28 mouse cellular contexts compared by ENCODE assay signal in the genomic region with DNA sequence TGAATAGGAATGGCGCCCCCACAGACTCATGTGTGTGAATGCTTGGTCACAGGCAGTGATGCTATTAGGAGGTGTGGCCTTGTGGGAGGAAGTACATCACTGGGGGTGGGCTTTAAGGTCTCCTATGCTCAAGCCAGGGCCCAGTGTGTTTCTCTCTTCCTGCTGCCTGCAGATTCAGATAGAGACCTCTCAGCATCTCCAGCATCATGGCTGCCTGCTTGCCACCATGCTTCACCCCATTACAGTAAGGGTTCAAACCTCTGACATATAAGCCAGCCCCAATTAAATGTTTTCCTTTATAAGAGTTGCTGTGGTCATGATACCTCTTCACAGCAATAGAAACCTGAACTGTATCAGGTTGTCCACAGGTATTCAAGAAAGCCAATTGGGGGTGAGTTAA. TPM values are rescaled to one million over a fixed set of nuclear protein-coding genes. Genes with fewer than 3 reads are reported as not detected.
DNase-seq lines count a peak whose midpoint lies in the region; ATAC-seq and TF ChIP-seq lines count a peak whose summit lies in the region.
"Had no signal": no experiment of that assay in that cellular context is flagged by ENCODE, and none has a peak within 500 bp of the region (broad histone marks: within the 10 kb centered on the region; RNA-seq: fewer than 3 reads in every experiment).

No protein-coding gene starts in this region.

- H3K4me2 ChIP-seq in midbrain, embryonic 11.5 days = no peak overlapping the region
- H3K4me2 ChIP-seq in midbrain, postnatal 0 days (ENCODE audit: low read depth, low read length, poor library complexity, severe bottlenecking) = no peak overlapping the region
- H3K4me2 ChIP-seq: embryonic facial prominence, embryonic 13.5 days; embryonic facial prominence, embryonic 15.5 days; forebrain, embryonic 12.5 days had no signal

- peak; percentile 51 for DNase-seq in heart, embryonic 10.5 days (ENCODE audit: low spot score)
- DNase-seq in heart, postnatal 36 days = no peak
- peak; percentile 70 for DNase-seq in midbrain, embryonic 11.5 days (ENCODE audit: low spot score, missing footprints)
- DNase-seq in midbrain, postnatal 0 days (ENCODE audit: low spot score) = no peak
- DNase-seq: adrenal gland, adult 2 months; adrenal gland, postnatal 10 days; adrenal gland, postnatal 25 days; cerebellum, adult 11 months; cerebellum, adult 18-20 months; cerebellum, adult 8-10 months; cerebellum, adult 9-11 months; cerebellum, postnatal 14 days; cerebellum, postnatal 36 days; embryo, embryonic 11 days had no signal

- no peaks in the 10 kb centered on the region for H3K36me3 ChIP-seq in heart, embryonic 10.5 days
- H3K36me3 ChIP-seq in midbrain, embryonic 11.5 days (ENCODE audit: control insufficient read depth, insufficient read depth, low read length) = no peaks in the 10 kb centered on the region
- no peaks in the 10 kb centered on the region for H3K36me3 ChIP-seq in midbrain, postnatal 0 days (ENCODE audit: insufficient read depth, low read length)
- H3K36me3 ChIP-seq: embryonic facial prominence, embryonic 13.5 days; embryonic facial prominence, embryonic 15.5 days; forebrain, embryonic 10.5 days; forebrain, embryonic 12.5 days had no signal

- H3K27ac ChIP-seq in heart, embryonic 10.5 days = no peak overlapping the region
- no peak overlapping the region for H3K27ac ChIP-seq in midbrain, embryonic 11.5 days (ENCODE audit: low read depth, low read length)
- H3K27ac ChIP-seq in midbrain, postnatal 0 days (ENCODE audit: low read depth, low read length) = no peak overlapping the region
- H3K27ac ChIP-seq: embryonic facial prominence, embryonic 13.5 days; embryonic facial prominence, embryonic 15.5 days; forebrain, embryonic 10.5 days; forebrain, embryonic 12.5 days had no signal

- TF ChIP-seq CTCF in midbrain, postnatal 0 days (IDR thresholded peaks at IDR 0.05) = no peak

- no peak overlapping the region for H3K9ac ChIP-seq in midbrain, embryonic 11.5 days (ENCODE audit: low read length)
- no peak overlapping the region for H3K9ac ChIP-seq in midbrain, postnatal 0 days (replicated peaks; ENCODE audit: low read length, poor library complexity, severe bottlenecking)
- H3K9ac ChIP-seq: embryonic facial prominence, embryonic 13.5 days; embryonic facial prominence, embryonic 15.5 days; forebrain, embryonic 12.5 days had no signal

- no peak for ATAC-seq in midbrain, embryonic 11.5 days (ENCODE audit: low FRiP score)
- no peak for ATAC-seq in midbrain, postnatal 0 days (ENCODE audit: low FRiP score)
- ATAC-seq: forebrain, embryonic 14.5 days; forebrain, embryonic 16.5 days had no signal

- peaks cover 25% of the 10 kb centered on the region for H3K4me1 ChIP-seq in heart, embryonic 10.5 days
- H3K4me1 ChIP-seq in midbrain, embryonic 11.5 days (ENCODE audit: control insufficient read depth, insufficient read depth, low read length) = peaks cover 8% of the 10 kb centered on the region
- 0 out of 2 replicates have a peak, but pooled peaks cover 5% of the 10 kb centered on the region for H3K4me1 ChIP-seq in midbrain, postnatal 0 days (ENCODE audit: insufficient read depth, low read length)

- peaks cover 4% of the 10 kb centered on the region; the same call in 1 of the 2 replicates for H3K9me3 ChIP-seq in heart, embryonic 10.5 days
- H3K9me3 ChIP-seq in midbrain, embryonic 11.5 days (ENCODE audit: control insufficient read depth, low read length) = no peaks in the 10 kb centered on the region
- no peaks in the 10 kb centered on the region for H3K9me3 ChIP-seq in midbrain, postnatal 0 days (ENCODE audit: low read length)
- H3K9me3 ChIP-seq: embryonic facial prominence, embryonic 15.5 days; forebrain, embryonic 12.5 days had no signal

- 0 out of 2 replicates have a peak, but pooled peaks cover 4% of the 10 kb centered on the region for H3K27me3 ChIP-seq in heart, embryonic 10.5 days (ENCODE audit: insufficient read depth, poor library complexity, severe bottlenecking)
- no peaks in the 10 kb centered on the region; the same call in 1 of the 2 replicates for H3K27me3 ChIP-seq in midbrain, embryonic 11.5 days (ENCODE audit: control insufficient read depth, insufficient read depth, low read length)
- no peaks in the 10 kb centered on the region for H3K27me3 ChIP-seq in midbrain, postnatal 0 days (ENCODE audit: insufficient read depth, low read length)
- H3K27me3 ChIP-seq: embryonic facial prominence, embryonic 13.5 days; embryonic facial prominence, embryonic 15.5 days had no signal

- H3K4me3 ChIP-seq in heart, embryonic 10.5 days = no peak overlapping the region
- no peak overlapping the region for H3K4me3 ChIP-seq in midbrain, embryonic 11.5 days (ENCODE audit: low read depth, low read length)
- no peak overlapping the region for H3K4me3 ChIP-seq in midbrain, postnatal 0 days (ENCODE audit: low read depth, low read length)
- H3K4me3 ChIP-seq: embryonic facial prominence, embryonic 13.5 days; embryonic facial prominence, embryonic 15.5 days; erythroblast, embryonic 14.5 days; forebrain, embryonic 10.5 days; forebrain, embryonic 12.5 days had no signal

- 83% methylated on average over 1 of the region's 1 CpGs for WGBS in heart, embryonic 10.5 days
- WGBS in midbrain, embryonic 11.5 days = 82% methylated on average over 1 of the region's 1 CpGs
- WGBS in midbrain, postnatal 0 days = 96% methylated on average over 1 of the region's 1 CpGs

- intact Hi-C loops in heart, postnatal 36 days (cut with DNase I) = loop anchor here (2.0 kb wide), 1 partner anchor 15 kb away; no protein-coding TSS in a partner anchor

RNA-seq across cellular contexts. Expression of gene Lrrfip1, which starts 2.6 kb away (rescaled TPM):
- 91.6 and 129 TPM in 2 replicates for polyA plus RNA-seq in heart, embryonic 10.5 days (2016; fragmentation: Nextera tagmentation; extraction: Ambion mirVana)
- 10 to 100 TPM; 69.1 to 80.9 TPM for total RNA-seq in heart, postnatal 36 days (2021)
- 20.2 and 21.1 TPM in 2 replicates for polyA plus RNA-seq in midbrain, embryonic 11.5 days (2014; fragmentation: Nextera tagmentation; extraction: Ambion mirVana)
- 26.7 and 34.2 TPM in 2 replicates for total RNA-seq in midbrain, postnatal 0 days (2014; rRNA removed)
- 41.4 and 48.9 TPM in 2 replicates for polyA plus RNA-seq in midbrain, postnatal 0 days (2015; fragmentation: Nextera tagmentation; extraction: Ambion mirVana)

RNA-seq across cellular contexts. Expression of gene Rab17, which starts 26.5 kb away (rescaled TPM):
- polyA plus RNA-seq in heart, embryonic 10.5 days (2016; fragmentation: Nextera tagmentation; extraction: Ambion mirVana) = 0.71 and 0.94 TPM in 2 replicates
- total RNA-seq in heart, postnatal 36 days (2021) = 1 to 10 TPM; 2.0 to 2.1 TPM
- polyA plus RNA-seq in midbrain, embryonic 11.5 days (2014; fragmentation: Nextera tagmentation; extraction: Ambion mirVana) = not detected in 2 replicates
- total RNA-seq in midbrain, postnatal 0 days (2014; rRNA removed) = not detected in 2 replicates
- polyA plus RNA-seq in midbrain, postnatal 0 days (2015; fragmentation: Nextera tagmentation; extraction: Ambion mirVana) = 0.26 and 0.37 TPM in 2 replicates
- total RNA-seq: adrenal gland, postnatal 25 days; MEL had no signal
- polyA plus RNA-seq: brain, embryonic 14.5 days; erythroblast, embryonic 14.5 days; forebrain, embryonic 12.5 days had no signal

RNA-seq across cellular contexts. Expression of gene Prlh, which starts 43.0 kb away (rescaled TPM):
- not detected in 2 replicates for polyA plus RNA-seq in heart, embryonic 10.5 days (2016; fragmentation: Nextera tagmentation; extraction: Ambion mirVana)
- total RNA-seq in heart, postnatal 36 days (2021) = not detected
- not detected in 2 replicates for polyA plus RNA-seq in midbrain, embryonic 11.5 days (2014; fragmentation: Nextera tagmentation; extraction: Ambion mirVana)
- not detected in 2 replicates for total RNA-seq in midbrain, postnatal 0 days (2014; rRNA removed)
- polyA plus RNA-seq in midbrain, postnatal 0 days (2015; fragmentation: Nextera tagmentation; extraction: Ambion mirVana) = not detected in 2 replicates
- total RNA-seq: adrenal gland, adult 2 months; adrenal gland, postnatal 10 days; adrenal gland, postnatal 25 days; adrenal gland, postnatal 4 days; common myeloid progenitor, adult 5-6 weeks; ES-E14; MEL had no signal
- polyA plus RNA-seq: adrenal gland, adult 2 months; brain, embryonic 14.5 days; C2C12; embryonic facial prominence, embryonic 11.5 days; embryonic facial prominence, embryonic 13.5 days; embryonic facial prominence, embryonic 15.5 days; forebrain, embryonic 10.5 days; forebrain, embryonic 12.5 days; forebrain, embryonic 14.5 days; forebrain, embryonic 16.5 days had no signal

Comparison
In these comparisons a context has a peak if more than half of its experiments do, and no peak if none do; other contexts are left out.
1. DNase-seq: peak in heart, embryonic 10.5 days (single experiment) and midbrain, embryonic 11.5 days (single experiment); none in heart, postnatal 36 days (0 of 2) and midbrain, postnatal 0 days (single experiment).